Mouse (Mus musculus): ENCODE results near the gene Osbpl9.

Osbpl9 gene

DNA sequence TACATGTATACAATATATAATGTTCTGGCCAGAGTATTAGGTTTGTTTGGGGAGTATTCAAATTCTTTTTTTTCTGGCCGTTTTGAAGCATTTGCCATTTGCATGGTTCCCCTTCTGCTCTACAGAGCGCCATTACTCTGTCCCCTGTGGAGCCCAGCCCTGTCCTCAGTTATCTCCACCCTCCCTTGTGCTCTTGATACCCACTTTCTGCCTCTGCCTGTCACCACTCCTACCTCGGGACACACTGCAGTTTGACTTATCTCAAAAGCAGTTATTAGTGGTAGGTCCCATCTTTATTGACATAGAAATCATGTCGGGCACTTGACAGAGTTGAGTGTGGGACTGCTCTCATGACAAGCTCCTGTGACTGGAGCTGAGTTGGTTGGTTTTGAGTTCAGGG, 159.3 kb downstream of the Osbpl9 start:
- DNase-seq (ENCODE audit: low read depth): no peak

DNA sequence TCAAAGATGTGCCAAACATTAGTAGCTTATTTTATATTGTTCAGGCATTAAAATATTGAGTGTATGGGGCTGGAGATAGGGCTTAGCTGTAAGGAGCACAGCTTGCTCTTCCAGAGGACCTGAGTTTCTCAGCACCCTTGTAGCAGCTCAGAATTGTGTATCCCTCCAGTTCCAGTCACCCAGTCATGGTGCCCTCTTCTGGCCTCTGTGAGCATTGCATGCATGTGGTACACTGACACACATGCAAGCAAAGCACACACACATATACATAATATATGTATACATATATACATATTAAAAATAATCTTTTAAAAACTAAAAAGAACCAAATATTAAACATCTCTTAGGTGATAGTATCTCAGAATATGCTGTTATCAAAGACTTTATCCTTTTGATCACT, 165.7 kb downstream of the Osbpl9 start:
- DNase-seq (ENCODE audit: low read depth): no peak

DNA sequence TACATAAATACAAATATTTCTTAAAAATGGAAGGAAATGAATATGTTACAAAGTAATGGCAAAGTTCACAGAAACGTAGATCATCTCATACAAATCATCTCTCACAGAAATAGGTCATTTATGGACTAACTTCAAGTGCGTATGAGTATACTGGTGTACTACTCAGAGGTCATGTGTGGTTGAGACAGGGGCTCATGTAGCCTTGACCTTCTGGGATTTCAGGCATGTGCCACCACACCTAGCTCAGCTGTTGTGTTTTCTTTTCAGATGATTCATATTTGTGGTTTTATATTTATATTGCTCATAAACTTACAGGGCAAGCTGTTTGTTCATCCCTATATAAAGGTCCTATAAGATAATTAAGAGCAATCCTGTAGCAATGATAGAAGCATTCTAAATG, 171.8 kb downstream of the Osbpl9 start:
- no peak for DNase-seq (ENCODE audit: low read depth)

DNA sequence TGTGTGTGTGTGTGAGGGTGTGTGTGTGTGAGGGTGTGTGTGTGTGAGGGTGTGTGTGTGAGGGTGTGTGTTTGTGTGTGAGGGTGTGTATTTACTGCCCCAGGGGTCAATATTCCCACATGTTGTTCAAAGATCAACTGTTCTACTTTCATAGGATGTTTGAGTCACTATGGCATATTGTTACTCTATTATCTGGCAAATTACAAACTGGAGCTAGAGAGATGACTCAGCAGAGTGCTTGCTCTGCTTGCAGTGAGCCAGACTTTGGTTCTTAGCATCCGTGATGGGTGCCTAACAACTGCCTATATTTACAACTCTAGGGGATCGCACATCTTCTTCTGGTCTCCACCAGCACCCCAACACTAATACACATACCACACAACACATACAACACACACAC, 172.2 kb downstream of the Osbpl9 start:
- no peak for DNase-seq (ENCODE audit: low read depth)

DNA sequence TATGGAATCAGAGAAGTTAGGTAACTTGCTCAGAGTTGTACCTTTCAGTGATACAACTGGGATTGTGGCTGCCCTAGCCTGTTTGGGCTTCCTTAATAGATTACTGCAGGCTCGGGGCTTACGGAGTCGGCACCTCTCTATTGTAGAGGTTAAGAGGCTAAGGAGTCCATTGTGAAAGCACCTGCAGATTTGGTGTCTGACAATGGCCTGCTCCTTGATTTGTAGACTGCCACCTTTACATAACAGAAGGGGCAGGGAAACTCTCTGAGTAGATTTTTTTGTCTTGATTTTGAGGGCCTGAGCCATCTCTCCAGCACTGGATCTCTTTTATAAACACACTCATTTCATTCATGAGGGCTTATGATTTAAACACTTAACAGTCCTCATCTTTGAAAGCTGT, 175.5 kb downstream of the Osbpl9 start:
- no peak for DNase-seq (ENCODE audit: low read depth)

DNA sequence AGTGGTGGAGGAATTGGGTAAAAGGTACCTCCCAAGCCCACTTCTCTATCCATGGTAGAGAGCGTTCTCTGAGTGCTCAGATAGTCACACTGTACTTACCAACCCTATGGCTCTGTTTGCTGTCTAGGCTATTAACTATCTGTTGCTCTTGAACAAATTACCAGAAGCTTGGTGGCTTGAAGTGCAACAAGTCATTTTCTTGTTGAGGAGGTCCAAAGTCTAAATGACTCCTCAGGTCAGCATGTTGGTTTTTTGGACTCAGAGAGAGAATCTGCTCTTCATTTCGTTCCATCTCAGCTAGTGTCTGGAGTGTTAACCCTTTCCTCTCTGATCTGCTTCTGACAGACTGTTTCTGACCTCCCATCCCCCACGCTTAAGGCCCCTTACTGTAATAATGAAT, 177.0 kb downstream of the Osbpl9 start:
- no peak for DNase-seq (ENCODE audit: low read depth)

DNA sequence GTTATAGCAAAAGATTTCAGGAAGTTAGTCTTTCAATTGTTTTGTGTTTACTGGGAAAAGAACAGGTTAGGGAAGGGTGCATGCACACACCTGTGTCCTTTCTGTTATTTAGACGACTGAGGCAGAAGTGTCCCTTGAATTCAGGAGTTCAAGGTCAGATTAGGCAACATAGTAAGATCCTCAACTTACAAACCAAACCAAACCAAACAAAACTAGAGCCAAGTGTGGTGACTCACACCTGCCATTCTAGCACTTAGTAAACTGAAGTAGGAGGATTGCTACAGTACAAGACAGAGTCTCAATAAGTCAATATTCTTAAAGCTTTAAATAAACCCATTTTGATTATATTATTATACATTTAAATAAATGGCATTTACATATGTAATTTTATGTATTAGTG, 180.1 kb downstream of the Osbpl9 start:
- peak; percentile 53 for DNase-seq (ENCODE audit: low read depth)

DNA sequence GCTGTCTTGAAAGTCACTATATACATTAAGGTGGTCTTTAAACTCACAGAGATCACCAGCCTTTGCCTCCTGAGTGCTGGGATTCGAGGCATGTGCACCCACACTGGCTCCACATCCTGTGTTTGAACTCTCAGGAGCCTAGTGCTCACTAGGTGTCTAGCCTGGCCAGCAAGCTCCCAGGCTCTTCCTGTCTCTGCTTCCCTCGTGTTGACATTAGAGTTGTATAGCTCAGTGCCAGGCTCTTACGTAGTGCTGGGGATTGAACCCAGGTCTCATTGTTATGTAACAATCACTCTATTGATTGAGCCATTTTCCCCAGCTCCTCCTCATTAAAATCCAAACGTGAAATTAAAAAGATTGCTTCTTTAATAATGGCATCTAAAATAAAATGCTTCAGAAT, 182.8 kb downstream of the Osbpl9 start:
- DNase-seq (ENCODE audit: low read depth): no peak

DNA sequence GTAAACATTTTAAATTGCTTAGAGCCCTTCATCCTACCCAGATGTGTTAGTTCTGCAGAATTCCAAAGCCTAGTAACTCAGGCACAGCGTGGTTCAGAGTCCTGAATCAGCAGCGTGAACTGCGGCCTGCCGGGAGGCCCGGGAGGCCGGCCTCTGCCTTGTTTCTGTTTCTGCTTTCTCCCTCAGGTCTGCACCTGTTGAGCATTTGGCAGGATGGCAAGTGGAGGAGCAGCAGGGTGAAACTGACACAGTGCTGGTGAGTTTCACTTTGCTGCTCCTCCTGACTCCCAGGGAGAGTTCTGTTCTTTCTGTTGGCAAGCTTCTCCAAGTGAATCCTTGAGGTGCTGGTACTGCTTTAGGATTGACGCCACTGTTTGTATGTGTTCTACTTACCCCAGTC, 184.6 kb downstream of the Osbpl9 start:
- no peak for DNase-seq (ENCODE audit: low read depth)

DNA sequence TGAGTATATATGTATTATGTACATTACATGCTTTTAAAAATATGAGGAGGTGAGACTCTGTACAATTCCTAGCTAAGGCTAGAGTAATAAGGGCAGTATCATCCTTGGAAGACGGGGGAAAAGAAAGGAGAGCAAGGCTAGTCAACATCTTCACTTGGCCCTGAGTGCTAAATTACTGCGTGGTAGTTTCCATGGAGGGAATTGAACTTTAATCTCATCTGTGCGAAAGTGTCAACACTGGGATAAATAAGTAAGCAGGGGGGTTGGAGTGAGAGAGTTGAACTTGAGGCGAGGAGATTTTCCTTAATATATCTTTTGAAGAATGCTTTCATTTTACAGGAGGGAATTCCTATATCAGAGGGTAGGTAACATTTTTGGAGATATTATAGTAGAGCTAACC, 188.0 kb downstream of the Osbpl9 start:
- DNase-seq (ENCODE audit: low read depth): no peak
